Mouse (Mus musculus): ENCODE measurements around the gene Polr3e. TPM values are rescaled to one million over a fixed set of nuclear protein-coding genes. Genes with fewer than 3 reads are reported as not detected.
"Not testable (repeated sequence)": the region's sequence is repeated elsewhere in the genome, so short reads cannot be mapped to it uniquely, and the experiment has no call there.

The Polr3e gene
- polyA plus RNA-seq, 1 experiment from 2014 or later, result 16.1 TPM

DNA sequence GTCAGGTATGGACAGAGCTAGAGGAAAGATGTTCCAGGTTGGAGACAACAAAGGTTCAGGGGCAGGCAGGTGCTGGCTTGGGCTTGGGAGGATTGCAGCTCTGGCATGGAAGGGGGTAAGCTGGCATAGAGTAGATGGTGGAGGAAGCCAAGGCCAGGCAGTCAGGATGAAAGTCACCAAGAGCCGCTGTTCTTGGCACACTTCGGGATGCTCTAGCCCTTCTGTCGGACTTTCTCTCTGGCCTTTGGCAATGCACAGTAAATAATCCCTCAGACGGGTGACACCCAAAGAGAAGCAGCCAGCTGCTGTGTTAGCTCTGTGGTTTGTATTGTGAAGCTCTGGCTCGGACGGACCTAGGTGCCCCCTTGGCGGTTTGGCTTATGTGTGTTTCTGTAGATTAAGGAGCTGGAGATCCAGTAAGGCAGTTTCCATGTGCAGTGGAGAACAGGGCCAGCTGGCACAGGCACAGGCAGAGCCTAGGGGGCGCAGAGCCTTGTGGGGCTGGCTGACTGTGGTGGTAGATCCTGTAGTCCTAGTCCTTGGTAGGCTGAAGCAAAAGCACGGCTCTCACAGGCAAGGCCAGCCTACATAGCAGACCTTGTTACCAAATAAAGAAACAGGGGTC, 19.7 kb upstream of the Polr3e start:
- H3K9ac ChIP-seq (ENCODE audit: low read length), result no peak overlapping the region
- no peaks in the 10 kb centered on the region for H3K4me1 ChIP-seq (replicated peaks; ENCODE audit: control insufficient read depth, insufficient read depth)
- TF ChIP-seq EP300 (optimal IDR thresholded peaks at IDR 0.05) (no peak), CTCF (IDR thresholded peaks at IDR 0.05; ENCODE audit: low read depth) (peak; percentile 30)
- no peak overlapping the region for H3K4me3 ChIP-seq (ENCODE audit: low read depth, low read length)
- no peak overlapping the region for H3K4me2 ChIP-seq (replicated peaks; ENCODE audit: low read depth)
- peaks cover 24% of the 10 kb centered on the region for H3K36me3 ChIP-seq (ENCODE audit: control insufficient read depth, insufficient read depth, low read length)
- DNase-seq (ENCODE audit: low spot score), result no peak
- H3K9me3 ChIP-seq (ENCODE audit: control insufficient read depth, low read length), result no peaks in the 10 kb centered on the region
- WGBS, result 51% methylated on average over 9 of the region's 9 CpGs
- ATAC-seq (ENCODE audit: low FRiP score, low TSS enrichment), result no peak
- H3K27ac ChIP-seq (replicated peaks), result no peak overlapping the region
- H3K27me3 ChIP-seq (ENCODE audit: control insufficient read depth, insufficient read depth, low read length), result no peaks in the 10 kb centered on the region

- no peak overlapping the region for H3K9ac ChIP-seq (ENCODE audit: low read length)
- H3K4me3 ChIP-seq (ENCODE audit: low read depth, low read length), result no peak overlapping the region
- H3K4me2 ChIP-seq (replicated peaks; ENCODE audit: low read depth), result no peak overlapping the region
- no peak overlapping the region for H3K27ac ChIP-seq (replicated peaks)
- no peaks in the 10 kb centered on the region for H3K4me1 ChIP-seq (replicated peaks; ENCODE audit: control insufficient read depth, insufficient read depth)
- no peaks in the 10 kb centered on the region for H3K9me3 ChIP-seq (ENCODE audit: control insufficient read depth, low read length)
- ATAC-seq (ENCODE audit: low FRiP score, low TSS enrichment) (no peak), DNase-seq (ENCODE audit: low spot score) (no peak)
- TF ChIP-seq EP300 (optimal IDR thresholded peaks at IDR 0.05) (no peak), CTCF (IDR thresholded peaks at IDR 0.05; ENCODE audit: low read depth) (no peak)
- peaks cover 33% of the 10 kb centered on the region for H3K36me3 ChIP-seq (ENCODE audit: control insufficient read depth, insufficient read depth, low read length)
- no peaks in the 10 kb centered on the region for H3K27me3 ChIP-seq (ENCODE audit: control insufficient read depth, insufficient read depth, low read length)
- 72% methylated on average over 4 of the region's 4 CpGs for WGBS
These were observed 17.4 kb upstream of the Polr3e start for GRCm38 (mm10) chr7:120900191-120900590.

GRCm38 (mm10) chr7:120901701-120902100, 15.8 kb upstream of the Polr3e start:
- H3K9ac ChIP-seq (ENCODE audit: low read length), result no peak overlapping the region
- H3K27ac ChIP-seq (replicated peaks), result no peak overlapping the region
- no peaks in the 10 kb centered on the region for H3K9me3 ChIP-seq (ENCODE audit: control insufficient read depth, low read length)
- 61% methylated on average over 8 of the region's 8 CpGs for WGBS
- H3K4me3 ChIP-seq (ENCODE audit: low read depth, low read length), result no peak overlapping the region
- H3K36me3 ChIP-seq (ENCODE audit: control insufficient read depth, insufficient read depth, low read length), result peaks cover 28% of the 10 kb centered on the region
- TF ChIP-seq CTCF (IDR thresholded peaks at IDR 0.05; ENCODE audit: low read depth), result no peak
- TF ChIP-seq EP300 (optimal IDR thresholded peaks at IDR 0.05), result no peak
- no peak for DNase-seq (ENCODE audit: low spot score)
- no peaks in the 10 kb centered on the region for H3K4me1 ChIP-seq (replicated peaks; ENCODE audit: control insufficient read depth, insufficient read depth)
- H3K27me3 ChIP-seq (ENCODE audit: control insufficient read depth, insufficient read depth, low read length), result no peaks in the 10 kb centered on the region
- no peak overlapping the region for H3K4me2 ChIP-seq (replicated peaks; ENCODE audit: low read depth)
- no peak for ATAC-seq (ENCODE audit: low FRiP score, low TSS enrichment)

DNA sequence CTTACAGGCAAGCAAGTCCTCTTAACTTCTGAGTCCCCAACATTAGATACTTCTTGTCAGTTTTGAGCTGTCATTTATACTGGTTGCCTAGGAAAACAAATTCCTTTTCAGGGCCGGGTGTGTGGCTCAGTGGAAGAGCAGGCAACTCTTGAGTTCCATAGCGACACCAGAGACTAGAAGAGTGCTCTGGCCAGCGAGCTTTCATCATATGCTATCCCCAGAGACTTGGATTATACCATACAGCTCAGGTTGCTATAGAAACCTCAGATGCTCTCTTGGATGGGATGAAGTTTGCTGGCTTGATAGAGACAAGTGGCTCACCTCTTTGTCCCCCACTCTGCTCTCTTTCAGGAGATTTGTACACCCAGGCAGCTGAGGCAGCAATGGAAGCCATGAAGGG, 14.6 kb upstream of the Polr3e start:
- Histone ChIP-seq H3K9me3 (ENCODE audit: control insufficient read depth, low read length) (no peaks in the 10 kb centered on the region), H3K4me3 (ENCODE audit: low read depth, low read length) (no peak overlapping the region), H3K27ac (replicated peaks) (no peak overlapping the region), H3K4me2 (replicated peaks; ENCODE audit: low read depth) (no peak overlapping the region), H3K9ac (ENCODE audit: low read length) (no peak overlapping the region), H3K36me3 (ENCODE audit: control insufficient read depth, insufficient read depth, low read length) (peaks cover 22% of the 10 kb centered on the region), H3K27me3 (ENCODE audit: control insufficient read depth, insufficient read depth, low read length) (no peaks in the 10 kb centered on the region), H3K4me1 (replicated peaks; ENCODE audit: control insufficient read depth, insufficient read depth) (no peaks in the 10 kb centered on the region)
- TF ChIP-seq CTCF (IDR thresholded peaks at IDR 0.05; ENCODE audit: low read depth) (no peak), EP300 (optimal IDR thresholded peaks at IDR 0.05) (no peak)
- ATAC-seq (ENCODE audit: low FRiP score, low TSS enrichment), result no peak
- no peak for DNase-seq (ENCODE audit: low spot score)
- WGBS, result 64% methylated on average over 3 of the region's 3 CpGs

GRCm38 (mm10) chr7:120910172-120910571, 7.4 kb upstream of the Polr3e start:
- H3K27ac ChIP-seq (replicated peaks); H3K9ac ChIP-seq (ENCODE audit: low read length); H3K4me3 ChIP-seq (ENCODE audit: low read depth, low read length); ATAC-seq (ENCODE audit: low FRiP score, low TSS enrichment); H3K36me3 ChIP-seq (ENCODE audit: control insufficient read depth, insufficient read depth, low read length); H3K4me1 ChIP-seq (replicated peaks; ENCODE audit: control insufficient read depth, insufficient read depth); DNase-seq (ENCODE audit: low spot score); H3K27me3 ChIP-seq (ENCODE audit: control insufficient read depth, insufficient read depth, low read length); H3K4me2 ChIP-seq (replicated peaks; ENCODE audit: low read depth); H3K9me3 ChIP-seq (ENCODE audit: control insufficient read depth, low read length): not testable (repeated sequence)
- WGBS, result 67% methylated on average over 3 of the region's 3 CpGs
- TF ChIP-seq CTCF (IDR thresholded peaks at IDR 0.05; ENCODE audit: low read depth), result peak; percentile 43

DNA sequence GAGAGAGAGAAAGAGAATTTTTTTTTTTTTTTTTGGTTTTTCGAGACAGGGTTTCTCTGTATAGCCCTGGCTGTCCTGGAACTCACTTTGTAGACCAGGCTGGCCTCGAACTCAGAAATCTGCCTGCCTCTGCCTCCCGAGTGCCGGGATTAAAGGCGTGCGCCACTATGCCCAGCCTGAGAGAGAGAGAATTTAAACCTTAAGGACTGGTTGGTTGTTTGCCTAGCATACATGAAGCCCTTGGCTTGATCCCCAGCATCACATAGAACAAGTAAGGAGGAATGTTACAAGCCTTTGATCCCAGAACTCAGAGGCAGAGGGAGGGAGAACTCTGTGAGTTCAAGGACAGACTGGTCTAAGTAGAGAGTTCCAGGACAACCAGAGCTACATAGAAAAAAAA, 6.3 kb upstream of the Polr3e start:
- not testable (repeated sequence) for H3K9me3 ChIP-seq (ENCODE audit: control insufficient read depth, low read length); DNase-seq (ENCODE audit: low spot score)

More for the DNA sequence above, 6.3 kb upstream of the Polr3e start:
- H3K4me1 ChIP-seq (replicated peaks; ENCODE audit: control insufficient read depth, insufficient read depth); H3K36me3 ChIP-seq (ENCODE audit: control insufficient read depth, insufficient read depth, low read length); ATAC-seq (ENCODE audit: low FRiP score, low TSS enrichment); H3K4me2 ChIP-seq (replicated peaks; ENCODE audit: low read depth); H3K27me3 ChIP-seq (ENCODE audit: control insufficient read depth, insufficient read depth, low read length); H3K27ac ChIP-seq (replicated peaks); H3K4me3 ChIP-seq (ENCODE audit: low read depth, low read length); H3K9ac ChIP-seq (ENCODE audit: low read length): not testable (repeated sequence)
- 88% methylated on average over 6 of the region's 6 CpGs for WGBS

All from stomach, postnatal 0 days (tissue).